Mouse (Mus musculus) myocyte (in vitro differentiated cells): Measurements from ENCODE around the gene Gria3. TPM values are rescaled to one million over a fixed set of nuclear protein-coding genes. Genes with fewer than 3 reads are reported as not detected.

Experiments
- H3K27me3 ChIP-seq: one replicate; pipeline ENCODE4 v1.6.1; 2011; ENCODE audit not compliant: control insufficient read depth, insufficient read depth, insufficient read length
- H3K36me3 ChIP-seq: one replicate; pipeline ENCODE4 v1.6.1; 2011; ENCODE audit not compliant: control insufficient read depth, insufficient read depth
- H3K4me2 ChIP-seq: one replicate; pipeline ENCODE4 v1.6.1; 2011; ENCODE audit warnings: low read depth, control low read depth
- H3K4me3 ChIP-seq: one replicate; pipeline ENCODE4 v1.5.1; 2011; ENCODE audit warnings: mild to moderate bottlenecking, control low read depth, moderate library complexity
- H3K79me2 ChIP-seq: one replicate; pipeline ENCODE4 v1.6.1; 2011; ENCODE audit not compliant: control insufficient read depth, insufficient read depth
- H3ac ChIP-seq: one replicate; pipeline ENCODE4 v1.6.1; 2011; ENCODE audit not compliant: control insufficient read depth, insufficient read length
- CEBPB ChIP-seq: IDR thresholded peaks from 2 replicates; pipeline ENCODE4 v1.6.1; 2011; ENCODE audit warnings: mild to moderate bottlenecking, moderate library complexity; ENCODE audit not compliant: poor library complexity, insufficient read depth, severe bottlenecking
- E2F4 ChIP-seq: IDR thresholded peaks from one replicate; pipeline ENCODE4 v1.6.1; 2011; ENCODE audit warnings: mild to moderate bottlenecking, control low read depth, moderate library complexity; ENCODE audit not compliant: insufficient read depth
- MAX ChIP-seq: IDR thresholded peaks from one replicate; pipeline ENCODE4 v1.6.1; 2011; ENCODE audit warnings: low read depth, mild to moderate bottlenecking, control low read depth
- MYOD1 ChIP-seq, 3 experiments: IDR thresholded peaks; one replicate each; pipeline ENCODE4 v1.6.1; 2011; ENCODE audit warnings: control low read depth in 2 of 3, low read depth in 2 of 3, mild to moderate bottlenecking in 2 of 3, moderate library complexity in 1 of 3; ENCODE audit not compliant: insufficient read length in 2 of 3, control insufficient read depth in 1 of 3
- MYOG ChIP-seq, 3 experiments: IDR thresholded peaks; one replicate each; pipeline ENCODE4 v1.6.1; 2011; ENCODE audit warnings: control low read depth in 2 of 3, low read depth in 2 of 3, mild to moderate bottlenecking in 2 of 3; ENCODE audit not compliant: insufficient read length in 2 of 3, control insufficient read depth in 1 of 3, insufficient read depth in 1 of 3
- POLR2A ChIP-seq: IDR thresholded peaks from one replicate; pipeline ENCODE4 v1.6.1; 2011; ENCODE audit warnings: low read depth, mild to moderate bottlenecking, control low read depth, moderate library complexity; ENCODE audit not compliant: insufficient read length
- POLR2AphosphoS2 ChIP-seq: IDR thresholded peaks from one replicate; pipeline ENCODE4 v1.6.1; 2011; ENCODE audit warnings: low read depth, control low read depth; ENCODE audit not compliant: insufficient read length
- REST ChIP-seq: IDR thresholded peaks from one replicate; pipeline ENCODE4 v1.6.1; 2011; ENCODE audit warnings: mild to moderate bottlenecking, control low read depth, moderate library complexity; ENCODE audit not compliant: insufficient read depth, insufficient read length
- SRF ChIP-seq: IDR thresholded peaks from one replicate; pipeline ENCODE4 v1.6.1; 2011; ENCODE audit warnings: low read depth; ENCODE audit not compliant: control insufficient read depth, insufficient read length
- TCF12 ChIP-seq: IDR thresholded peaks from one replicate; pipeline ENCODE4 v1.6.1; 2011; ENCODE audit warnings: mild to moderate bottlenecking, control low read depth; ENCODE audit not compliant: poor library complexity, insufficient read depth, severe bottlenecking
- TCF3 ChIP-seq: IDR thresholded peaks from one replicate; pipeline ENCODE4 v1.6.1; 2011; ENCODE audit warnings: low read depth, control low read depth; ENCODE audit not compliant: insufficient read length
- USF1 ChIP-seq: IDR thresholded peaks from one replicate; pipeline ENCODE4 v1.6.1; 2011; ENCODE audit warnings: low read depth, mild to moderate bottlenecking, control low read depth, moderate library complexity
- polyA plus RNA-seq: library from polyadenylated mRNA; unstranded; fragments of >200 nt; fragmentation: generic; extraction: Trizol; gene quantifications from one replicate; pipeline ENCODE4 v1.2.1, GENCODE M21; 2012; ENCODE audit warnings: missing spikeins

Gria3 gene
- 0.01 TPM for polyA plus RNA-seq

DNA sequence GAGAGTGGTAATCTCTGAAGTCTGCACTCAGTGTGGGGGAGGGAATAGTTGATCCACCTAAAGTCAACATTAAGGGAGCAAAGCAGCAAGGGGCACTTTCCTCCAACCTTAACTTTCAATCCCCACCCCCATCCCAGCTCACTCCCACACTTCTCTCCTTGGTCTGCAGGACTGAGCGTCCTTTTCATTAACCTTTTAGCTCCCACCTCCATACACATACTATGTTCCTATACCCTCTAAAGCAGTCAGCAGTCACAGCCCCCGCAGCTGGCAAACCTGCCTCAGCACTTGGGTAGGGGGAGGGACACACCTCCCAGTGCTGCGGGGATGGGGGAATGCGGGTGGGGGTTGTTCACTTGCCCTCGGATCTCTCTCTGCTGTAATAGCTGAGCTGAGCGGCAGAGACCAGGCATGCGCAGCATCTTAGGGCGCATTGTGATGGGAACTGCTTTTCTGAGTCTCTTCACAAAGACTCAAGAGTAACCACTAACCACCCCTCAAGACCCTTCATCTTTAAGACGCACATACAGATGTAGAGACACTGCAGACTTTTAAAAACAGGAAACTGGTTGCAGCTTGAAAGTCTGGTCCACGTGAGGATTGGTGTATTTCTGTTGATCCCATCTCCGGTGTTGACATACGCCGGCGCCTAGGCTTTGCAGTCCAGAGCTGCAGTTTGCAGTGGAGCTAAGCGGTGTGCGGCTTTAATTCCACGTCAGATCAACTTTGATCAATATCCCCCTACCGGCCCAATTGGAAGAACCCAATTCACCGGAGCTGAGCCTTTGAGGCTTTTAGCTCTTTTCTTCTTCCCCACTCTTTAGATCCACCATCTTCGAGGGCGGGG, at the start of gene Gria3:
TSS of gene Gria3 (plus strand) at position 797 of the 847 bp plus-strand sequence.
- Histone ChIP-seq H3K4me3 (no peak within 1 kb of the TSS), H3K79me2 (no peaks in the 10 kb centered on the region), H3K4me2 (no peak within 1 kb of the TSS), H3K36me3 (no peaks in the 10 kb centered on the region), H3ac (no peak within 1 kb of the TSS), H3K27me3 (no peaks in the 10 kb centered on the region)
- TF ChIP-seq SRF: no peak

DNA sequence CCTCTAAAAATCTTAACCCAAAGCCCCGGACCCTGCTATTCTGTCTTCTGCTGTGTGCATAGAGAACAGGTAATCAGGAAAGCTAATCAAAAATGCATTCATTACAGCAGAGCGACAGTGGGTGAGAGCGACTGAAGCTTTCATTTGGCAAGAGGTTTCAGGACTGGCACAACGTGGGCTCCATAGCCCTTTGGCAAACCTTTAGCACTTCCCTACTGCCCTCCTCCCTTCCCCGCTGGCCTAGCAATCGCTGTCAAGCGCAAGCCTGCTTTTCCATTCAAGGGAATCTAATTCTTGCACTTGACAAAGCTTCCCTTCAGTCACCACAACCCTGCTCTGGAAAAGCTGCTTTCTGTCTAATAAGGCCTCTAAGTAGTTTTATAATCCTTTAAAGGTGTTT, 13.6 kb upstream of the Gria3 start:
- Histone ChIP-seq H3K27me3 (no peaks in the 10 kb centered on the region), H3K4me3 (no peak overlapping the region), H3K79me2 (no peaks in the 10 kb centered on the region)

GRCm38 (mm10) chrX:41389079-41389478, 11.6 kb upstream of the Gria3 start:
- H3K4me2 ChIP-seq: no peak overlapping the region
- no peak for TF ChIP-seq MYOD1 (IDR thresholded peaks at IDR 0.05; ENCODE audit: control insufficient read depth in 1 of 3, insufficient read length in 2 of 3, low read depth in 2 of 3)
- TF ChIP-seq USF1: no peak
- TF ChIP-seq MAX: no peak
- TF ChIP-seq REST: no peak
- TF ChIP-seq MYOG (IDR thresholded peaks at IDR 0.05; ENCODE audit: control insufficient read depth in 1 of 3, insufficient read depth in 1 of 3, insufficient read length in 2 of 3, low read depth in 2 of 3): no peak
- no peak for TF ChIP-seq TCF12
- no peak for TF ChIP-seq SRF
- TF ChIP-seq CEBPB: no peak
- no peak for TF ChIP-seq E2F4
- H3K79me2 ChIP-seq: no peaks in the 10 kb centered on the region
- H3K27me3 ChIP-seq: no peaks in the 10 kb centered on the region
- H3ac ChIP-seq: no peak overlapping the region
- H3K36me3 ChIP-seq: no peaks in the 10 kb centered on the region
- H3K4me3 ChIP-seq: no peak overlapping the region

More for the DNA sequence above, 13.6 kb upstream of the Gria3 start:
- Histone ChIP-seq H3ac (no peak overlapping the region), H3K4me2 (no peak overlapping the region), H3K36me3 (no peaks in the 10 kb centered on the region)
- no peak for TF ChIP-seq E2F4
- no peak for TF ChIP-seq POLR2A
- no peak for TF ChIP-seq SRF
- TF ChIP-seq MYOG (IDR thresholded peaks at IDR 0.05; ENCODE audit: control insufficient read depth in 1 of 3, insufficient read depth in 1 of 3, insufficient read length in 2 of 3, low read depth in 2 of 3): no peak
- no peak for TF ChIP-seq MAX
- TF ChIP-seq CEBPB: no peak
- TF ChIP-seq USF1: no peak
- TF ChIP-seq POLR2AphosphoS2: no peak
- no peak for TF ChIP-seq TCF3
- TF ChIP-seq MYOD1 (IDR thresholded peaks at IDR 0.05; ENCODE audit: control insufficient read depth in 1 of 3, insufficient read length in 2 of 3, low read depth in 2 of 3): no peak
- no peak for TF ChIP-seq REST
- no peak for TF ChIP-seq TCF12

GRCm38 (mm10) chrX:41398482-41398881, 2.2 kb upstream of the Gria3 start:
- H3K36me3 ChIP-seq: no peaks in the 10 kb centered on the region
- TF ChIP-seq USF1 (no peak), SRF (no peak), TCF3 (no peak), MYOG (IDR thresholded peaks at IDR 0.05; ENCODE audit: control insufficient read depth in 1 of 3, insufficient read depth in 1 of 3, insufficient read length in 2 of 3, low read depth in 2 of 3) (no peak), MAX (no peak), MYOD1 (IDR thresholded peaks at IDR 0.05; ENCODE audit: control insufficient read depth in 1 of 3, insufficient read length in 2 of 3, low read depth in 2 of 3) (no peak), TCF12 (no peak), REST (no peak), E2F4 (no peak), POLR2AphosphoS2 (no peak), POLR2A (no peak), CEBPB (no peak)
- H3K27me3 ChIP-seq: no peaks in the 10 kb centered on the region
- no peak overlapping the region for H3K4me3 ChIP-seq
- no peaks in the 10 kb centered on the region for H3K79me2 ChIP-seq
- no peak overlapping the region for H3K4me2 ChIP-seq
- H3ac ChIP-seq: no peak overlapping the region

DNA sequence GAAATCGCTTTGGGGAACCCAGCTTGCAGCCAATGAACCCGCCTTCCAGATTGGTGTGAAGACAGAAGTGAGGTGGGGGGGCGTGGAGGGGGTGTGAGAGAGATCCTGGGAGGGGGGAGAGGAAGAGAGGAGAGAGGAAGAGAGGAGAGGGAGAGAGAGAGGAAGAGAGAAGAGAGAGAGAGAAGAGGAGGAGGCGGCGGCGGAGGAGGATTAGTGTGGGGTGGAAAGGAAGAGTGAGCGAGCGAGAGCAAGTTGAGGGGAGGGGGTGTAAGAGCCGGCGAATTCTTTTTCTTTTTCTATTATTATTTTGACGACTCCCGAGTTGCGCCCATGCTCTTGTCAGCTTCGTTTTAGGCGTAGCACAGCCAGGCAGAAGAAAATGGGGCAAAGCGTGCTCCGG, 532 bp downstream of the Gria3 start:
- H3K79me2 ChIP-seq: no peaks in the 10 kb centered on the region
- no peak overlapping the region for H3K4me3 ChIP-seq
- TF ChIP-seq SRF (no peak), USF1 (no peak), E2F4 (no peak), CEBPB (no peak), POLR2A (no peak), MAX (no peak), MYOD1 (IDR thresholded peaks at IDR 0.05; ENCODE audit: control insufficient read depth in 1 of 3, insufficient read length in 2 of 3, low read depth in 2 of 3) (no peak), POLR2AphosphoS2 (no peak), MYOG (IDR thresholded peaks at IDR 0.05; ENCODE audit: control insufficient read depth in 1 of 3, insufficient read depth in 1 of 3, insufficient read length in 2 of 3, low read depth in 2 of 3) (no peak)
- H3K27me3 ChIP-seq: no peaks in the 10 kb centered on the region
- no peak overlapping the region for H3K4me2 ChIP-seq
- H3K36me3 ChIP-seq: no peaks in the 10 kb centered on the region
- H3ac ChIP-seq: no peak overlapping the region
